Mouse (Mus musculus) embryo, embryonic 10.5 days (tissue): ENCODE results near the gene Nr2c1.
A peak's percentile ranks its signal among the peaks of the same experiment; 100 is the strongest.

Experiments used
- DNase-seq: peaks from one replicate; pipeline ENCODE4 v3.0.0-alpha.2; 2015; ENCODE audit warnings: low spot score

The Nr2c1 gene

DNA sequence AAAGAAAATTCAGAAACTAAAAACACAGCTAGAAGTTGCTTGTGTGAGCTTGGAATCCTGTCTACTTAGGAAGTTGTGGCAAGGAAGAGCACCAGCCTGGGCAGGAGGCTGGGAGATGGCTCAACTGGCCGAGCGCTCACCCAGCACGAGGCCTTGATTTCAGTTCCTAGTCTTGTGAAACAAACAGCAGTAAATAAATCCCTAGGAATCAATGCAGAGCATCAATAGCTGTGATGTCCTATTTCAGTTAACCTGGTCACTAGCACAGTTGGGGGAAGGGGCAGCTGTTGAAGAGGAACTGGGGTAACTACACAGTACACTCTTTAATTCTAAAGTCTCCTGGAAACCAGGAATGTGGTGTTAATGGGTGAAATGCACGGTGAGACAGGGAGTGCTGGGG lies 57.1 kb downstream of the Nr2c1 start:
- no peak for DNase-seq

DNA sequence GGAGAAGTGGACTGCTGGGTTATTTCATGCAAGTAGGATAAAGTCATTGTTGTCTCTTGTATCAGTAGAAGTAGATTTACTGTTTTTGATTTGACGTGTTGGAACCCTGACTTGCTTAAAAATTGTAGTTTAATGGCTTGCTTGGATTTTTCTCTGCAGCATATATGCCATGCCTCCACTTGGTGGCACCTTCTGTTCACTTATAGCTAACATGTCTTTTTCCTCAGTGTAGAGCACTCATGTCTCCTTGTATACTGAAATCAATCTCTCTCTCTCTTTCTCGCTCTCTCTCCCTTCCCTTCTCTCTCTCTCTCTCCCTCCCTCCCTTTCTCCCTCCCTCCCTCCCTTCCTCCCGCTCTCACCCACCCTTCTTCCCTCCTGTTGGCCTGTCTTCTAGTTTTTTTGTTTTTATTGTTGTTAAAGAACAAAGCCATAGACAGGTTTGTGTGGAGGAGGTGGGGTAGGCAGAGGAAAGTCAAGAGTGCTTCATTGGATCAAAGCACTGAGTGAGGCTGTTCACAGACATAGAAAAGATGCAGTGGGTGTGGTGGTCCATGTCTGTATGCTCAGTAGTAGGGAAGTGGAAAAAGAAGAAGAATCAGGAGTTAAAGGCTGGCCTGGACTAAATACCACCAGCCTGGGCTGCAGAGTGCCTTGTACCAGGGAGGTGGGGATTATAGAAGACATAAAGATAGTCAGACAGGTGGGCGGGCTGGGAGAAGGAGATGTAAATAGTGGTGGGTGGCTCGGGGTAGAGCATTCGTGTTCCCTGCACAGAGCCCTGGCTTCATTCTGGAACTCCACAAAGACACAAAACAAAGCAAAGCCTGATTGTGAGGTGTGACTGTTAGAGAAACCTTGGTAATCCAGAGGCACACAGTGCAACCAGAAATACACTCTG lies 63.1 kb downstream of the Nr2c1 start:
- DNase-seq, result peak; percentile 31

DNA sequence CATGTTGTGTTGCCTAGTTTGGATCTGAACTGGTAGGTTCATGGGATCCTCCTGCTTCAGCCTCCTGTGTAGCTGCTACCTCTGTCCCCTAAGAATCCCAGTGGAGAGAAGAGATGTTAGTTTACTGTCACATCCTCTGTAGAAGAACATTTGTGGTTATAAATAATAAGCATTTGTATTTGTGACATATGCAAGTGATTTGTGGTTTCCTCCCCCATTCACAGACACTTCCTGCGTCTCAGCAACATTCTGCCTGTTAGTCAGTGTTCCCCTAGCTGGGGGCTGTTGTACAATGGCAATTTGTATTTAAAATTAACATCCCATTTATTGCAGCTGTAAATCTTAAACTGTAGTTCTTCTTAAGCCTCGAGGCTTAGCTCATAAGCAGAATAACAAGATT lies 63.9 kb downstream of the Nr2c1 start:
- DNase-seq, result no peak

DNA sequence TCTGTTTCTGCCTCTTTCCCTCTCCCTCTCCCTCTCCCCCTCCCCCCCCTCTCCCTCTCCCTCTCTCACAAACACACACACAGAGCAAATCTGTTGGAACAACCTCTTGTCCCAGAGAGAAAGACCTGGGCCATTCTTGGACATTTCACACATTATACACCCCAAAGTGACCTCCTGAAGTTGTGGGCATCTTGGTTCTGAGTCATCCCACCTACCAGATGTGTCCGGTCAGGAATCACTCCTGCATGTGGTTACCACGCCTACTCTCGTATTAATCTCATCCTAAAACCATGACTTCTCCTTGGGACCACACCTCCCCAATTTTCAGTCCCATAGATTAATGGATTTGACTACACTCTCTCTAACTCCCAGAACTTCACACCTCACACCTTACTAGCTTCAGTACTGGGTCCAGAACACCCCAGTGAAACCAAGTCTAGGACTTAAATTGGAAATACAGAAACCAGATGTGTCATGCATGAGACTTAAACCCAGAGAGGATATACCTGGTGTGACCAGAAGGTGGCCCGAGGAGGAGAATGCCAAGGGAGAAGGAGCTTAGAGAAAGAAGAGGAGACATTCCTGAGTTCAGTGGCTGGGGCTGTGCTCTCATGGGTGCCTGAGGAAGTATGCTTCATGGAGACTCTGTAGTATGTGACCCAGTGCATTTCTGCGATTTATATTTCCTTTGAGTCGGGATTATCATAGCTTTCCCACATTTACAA lies 77.4 kb downstream of the Nr2c1 start:
- peak; percentile 12 for DNase-seq

DNA sequence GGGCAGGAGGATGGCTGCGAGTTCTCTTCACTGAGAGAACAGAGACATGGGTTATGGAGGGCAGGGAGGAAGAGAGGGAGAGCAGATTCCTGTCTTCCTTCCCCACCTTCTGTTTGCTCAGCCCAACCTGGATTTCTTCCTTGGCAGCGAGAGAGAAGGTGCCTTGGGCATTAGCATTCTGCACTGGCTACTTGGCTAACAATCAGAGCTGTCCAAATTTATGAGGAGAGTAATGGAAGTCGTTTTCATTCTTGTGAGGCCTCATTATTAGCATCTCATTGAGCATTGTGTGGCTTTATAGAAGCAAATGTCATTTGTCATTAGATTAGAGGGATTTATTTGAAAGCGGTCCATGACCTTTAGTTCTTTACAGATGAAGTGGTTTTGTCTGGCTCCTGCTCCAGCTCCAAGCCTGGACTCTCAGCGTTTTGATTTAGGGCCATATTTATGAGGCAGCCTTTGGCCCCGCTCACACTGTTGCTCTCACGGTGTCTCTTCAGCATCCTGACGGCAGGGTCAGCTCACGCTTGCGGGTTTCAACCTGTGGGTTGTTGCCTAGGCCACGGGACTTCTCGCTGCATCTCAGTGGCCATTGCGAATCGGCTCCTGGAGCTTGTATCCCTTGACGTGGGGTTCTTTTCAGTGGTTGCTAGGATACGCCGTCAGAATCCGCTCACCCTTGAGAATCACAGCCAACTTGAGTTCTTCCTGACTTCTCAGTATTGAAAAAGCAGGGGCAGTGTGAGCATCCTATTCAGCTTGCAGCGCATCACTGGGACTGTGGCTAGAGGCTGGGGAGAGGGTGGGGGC lies 82.6 kb downstream of the Nr2c1 start:
- DNase-seq, result peak; percentile 89

DNA sequence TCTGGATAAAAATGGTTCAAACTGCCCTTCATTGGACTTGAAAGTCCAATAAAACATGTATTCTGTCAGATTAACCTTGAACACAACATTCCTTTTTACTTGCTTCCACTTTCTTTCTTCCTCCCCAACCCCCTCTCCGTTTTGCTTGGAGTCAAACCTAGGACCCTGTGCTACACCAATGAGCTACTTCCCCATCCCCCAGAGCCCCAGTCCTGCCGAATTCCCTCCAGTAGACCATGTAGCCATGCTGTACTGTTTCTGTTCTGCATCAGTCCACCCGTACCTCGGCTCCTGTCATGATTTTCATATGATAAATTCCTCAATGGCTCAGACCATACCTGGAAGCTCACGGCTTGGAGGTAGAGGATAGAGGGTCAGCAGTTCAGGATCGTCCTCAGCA lies 83.2 kb downstream of the Nr2c1 start:
- DNase-seq, result peak; percentile 14

DNA sequence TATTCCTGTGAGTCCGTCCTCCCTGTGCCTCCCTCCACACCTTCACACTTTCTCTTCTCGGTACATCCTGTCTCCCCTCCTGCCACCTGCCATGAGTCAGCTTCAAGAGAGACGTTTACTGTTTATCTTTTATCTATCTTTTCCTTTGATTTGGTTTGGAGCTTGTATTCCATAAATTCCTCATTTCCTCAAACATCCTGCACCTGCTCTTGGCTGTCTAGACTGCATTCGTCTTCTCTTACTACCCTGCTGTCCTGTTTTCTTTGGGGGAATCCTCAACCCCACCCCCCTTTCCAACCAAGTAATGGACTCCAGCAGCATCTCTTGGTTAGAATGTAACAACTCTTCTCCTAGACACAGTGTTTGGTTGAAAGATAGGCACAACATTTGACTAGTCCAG lies 87.4 kb downstream of the Nr2c1 start:
- no peak for DNase-seq

DNA sequence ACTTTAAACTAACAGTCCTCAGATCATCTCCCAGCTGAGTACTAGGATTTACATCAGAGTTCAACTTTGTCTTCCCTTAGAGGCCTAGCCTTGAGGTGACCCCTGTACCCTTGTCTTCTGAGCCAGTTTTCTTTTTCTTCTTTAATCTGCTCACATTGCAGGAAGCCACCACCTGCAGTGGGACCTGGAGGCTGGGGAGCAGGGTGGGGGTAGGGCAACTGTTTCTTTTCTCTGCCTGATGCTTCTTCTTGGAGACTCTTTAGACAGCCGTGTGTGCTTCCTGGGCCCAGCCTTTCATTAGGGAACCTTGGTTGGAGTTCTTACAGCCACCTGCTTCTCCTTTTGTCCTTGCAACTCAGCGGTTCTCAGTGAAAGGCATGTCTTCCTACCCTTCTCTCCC lies 93.5 kb downstream of the Nr2c1 start:
- DNase-seq, result no peak
